Mouse (Mus musculus): ENCODE measurements around the gene Tgm5. TPM values are rescaled to one million over a fixed set of nuclear protein-coding genes. Genes with fewer than 3 reads are reported as not detected.

The Tgm5 gene
- total and polyA plus RNA-seq, 3 experiments = 0.11 TPM; not detected in 2

- TF ChIP-seq POLR2AphosphoS5 (IDR thresholded peaks at IDR 0.05; ENCODE audit: insufficient replicate concordance, low read depth, low read length) = no peak
- TF ChIP-seq GATA1 (IDR thresholded peaks at IDR 0.05; ENCODE audit: borderline replicate concordance, low read length) = no peak
- TF ChIP-seq CTCF (IDR thresholded peaks at IDR 0.05; ENCODE audit: low read depth, low read length) = no peak
- no peak for TF ChIP-seq GATA2 (IDR thresholded peaks at IDR 0.05; ENCODE audit: borderline replicate concordance, low read depth, low read length)
- no peak for TF ChIP-seq TAL1 (conservative IDR thresholded peaks at IDR 0.05; ENCODE audit: low read depth, low read length)
- Histone ChIP-seq H3K27me3 (ENCODE audit: insufficient read depth, low read length) (no peaks in the 10 kb centered on the region), H3K36me3 (replicated peaks) (peaks cover 54% of the 10 kb centered on the region), H3K9me3 (replicated peaks) (no peaks in the 10 kb centered on the region), H3K4me3 (ENCODE audit: low read depth, low read length) (no peak overlapping the region), H3K4me1 (ENCODE audit: insufficient read depth, low read depth, low read length) (peaks cover 17% of the 10 kb centered on the region)
- ATAC-seq (ENCODE audit: extremely low read depth, insufficient number of reproducible peaks, low FRiP score, poor library complexity, severe bottlenecking) (no peak), DNase-seq (ENCODE audit: low spot score) (no peak)
These were observed 73.0 kb downstream of the Tgm5 start for GRCm38 (mm10) chr2:121012676-121013075.

- DNase-seq (ENCODE audit: low spot score) (peak; percentile 5), ATAC-seq (ENCODE audit: extremely low read depth, insufficient number of reproducible peaks, low FRiP score, poor library complexity, severe bottlenecking) (no peak)
- Histone ChIP-seq H3K4me1 (ENCODE audit: insufficient read depth, low read depth, low read length) (peaks cover 17% of the 10 kb centered on the region), H3K9me3 (replicated peaks) (no peaks in the 10 kb centered on the region), H3K4me3 (ENCODE audit: low read depth, low read length) (peak overlapping the region; percentile 87), H3K36me3 (replicated peaks) (peaks cover 50% of the 10 kb centered on the region), H3K27me3 (ENCODE audit: insufficient read depth, low read length) (no peaks in the 10 kb centered on the region)
- TF ChIP-seq GATA1 (IDR thresholded peaks at IDR 0.05; ENCODE audit: borderline replicate concordance, low read length) (no peak), CTCF (IDR thresholded peaks at IDR 0.05; ENCODE audit: low read depth, low read length) (no peak), GATA2 (IDR thresholded peaks at IDR 0.05; ENCODE audit: borderline replicate concordance, low read depth, low read length) (no peak), POLR2AphosphoS5 (IDR thresholded peaks at IDR 0.05; ENCODE audit: insufficient replicate concordance, low read depth, low read length) (no peak)
These were observed 76.5 kb downstream of the Tgm5 start for GRCm38 (mm10) chr2:121009071-121009677.

GRCm38 (mm10) chr2:121008664-121009007 is 77.0 kb downstream of the Tgm5 start:
- peak; percentile 11 for DNase-seq (ENCODE audit: low spot score)
- Histone ChIP-seq H3K36me3 (replicated peaks) (peaks cover 49% of the 10 kb centered on the region), H3K9me3 (replicated peaks) (no peaks in the 10 kb centered on the region), H3K4me3 (ENCODE audit: low read depth, low read length) (peak overlapping the region; percentile 87), H3K27me3 (ENCODE audit: insufficient read depth, low read length) (no peaks in the 10 kb centered on the region), H3K4me1 (ENCODE audit: insufficient read depth, low read depth, low read length) (peaks cover 15% of the 10 kb centered on the region)
- ATAC-seq (ENCODE audit: extremely low read depth, insufficient number of reproducible peaks, low FRiP score, poor library complexity, severe bottlenecking) = no peak
- no peak for TF ChIP-seq GATA2 (IDR thresholded peaks at IDR 0.05; ENCODE audit: borderline replicate concordance, low read depth, low read length)
- TF ChIP-seq GATA1 (IDR thresholded peaks at IDR 0.05; ENCODE audit: borderline replicate concordance, low read length) = no peak
- no peak for TF ChIP-seq POLR2AphosphoS5 (IDR thresholded peaks at IDR 0.05; ENCODE audit: insufficient replicate concordance, low read depth, low read length)
- no peak for TF ChIP-seq CTCF (IDR thresholded peaks at IDR 0.05; ENCODE audit: low read depth, low read length)
- no peak for TF ChIP-seq TAL1 (conservative IDR thresholded peaks at IDR 0.05; ENCODE audit: low read depth, low read length)

- peak within 1 kb of the TSS; percentile 87 for H3K4me3 ChIP-seq (ENCODE audit: low read depth, low read length)
- no peaks in the 10 kb centered on the region for H3K9me3 ChIP-seq (replicated peaks)
These were observed 77.5 kb downstream of the Tgm5 start, which contains the start of gene Ccndbp1 for GRCm38 (mm10) chr2:121007925-121008663. Gene Ccndbp1, plus strand, starts transcription at chr2:121008403.

GRCm38 (mm10) chr2:121006986-121007385 is 78.7 kb downstream of the Tgm5 start:
- DNase-seq (ENCODE audit: low spot score) = no peak
- Histone ChIP-seq H3K9me3 (replicated peaks) (no peaks in the 10 kb centered on the region), H3K4me3 (ENCODE audit: low read depth, low read length) (no peak overlapping the region), H3K4me1 (ENCODE audit: insufficient read depth, low read depth, low read length) (peaks cover 15% of the 10 kb centered on the region), H3K36me3 (replicated peaks) (peaks cover 44% of the 10 kb centered on the region), H3K27me3 (ENCODE audit: insufficient read depth, low read length) (no peaks in the 10 kb centered on the region)
- no peak for TF ChIP-seq GATA1 (IDR thresholded peaks at IDR 0.05; ENCODE audit: borderline replicate concordance, low read length)
- no peak for ATAC-seq (ENCODE audit: extremely low read depth, insufficient number of reproducible peaks, low FRiP score, poor library complexity, severe bottlenecking)

More at GRCm38 (mm10) chr2:121007925-121008663, 77.5 kb downstream of the Tgm5 start, which contains the start of gene Ccndbp1:
- DNase-seq (ENCODE audit: low spot score) (peak; percentile 79), ATAC-seq (ENCODE audit: extremely low read depth, insufficient number of reproducible peaks, low FRiP score, poor library complexity, severe bottlenecking) (peak; percentile 93)
- Histone ChIP-seq H3K36me3 (replicated peaks) (peaks cover 52% of the 10 kb centered on the region), H3K4me1 (ENCODE audit: insufficient read depth, low read depth, low read length) (peaks cover 15% of the 10 kb centered on the region), H3K27me3 (ENCODE audit: insufficient read depth, low read length) (no peaks in the 10 kb centered on the region)
- TF ChIP-seq GATA1 (IDR thresholded peaks at IDR 0.05; ENCODE audit: borderline replicate concordance, low read length) (no peak), TAL1 (conservative IDR thresholded peaks at IDR 0.05; ENCODE audit: low read depth, low read length) (no peak), POLR2AphosphoS5 (IDR thresholded peaks at IDR 0.05; ENCODE audit: insufficient replicate concordance, low read depth, low read length) (no peak), CTCF (IDR thresholded peaks at IDR 0.05; ENCODE audit: low read depth, low read length) (no peak), GATA2 (IDR thresholded peaks at IDR 0.05; ENCODE audit: borderline replicate concordance, low read depth, low read length) (no peak)

- Histone ChIP-seq H3K9me3 (replicated peaks) (no peaks in the 10 kb centered on the region), H3K4me3 (ENCODE audit: low read depth, low read length) (no peak overlapping the region), H3K4me1 (ENCODE audit: insufficient read depth, low read depth, low read length) (peaks cover 9% of the 10 kb centered on the region), H3K27me3 (ENCODE audit: insufficient read depth, low read length) (no peaks in the 10 kb centered on the region), H3K36me3 (replicated peaks) (peaks cover 39% of the 10 kb centered on the region)
- no peak for ATAC-seq (ENCODE audit: extremely low read depth, insufficient number of reproducible peaks, low FRiP score, poor library complexity, severe bottlenecking)
- TF ChIP-seq TAL1 (conservative IDR thresholded peaks at IDR 0.05; ENCODE audit: low read depth, low read length) (no peak), GATA1 (IDR thresholded peaks at IDR 0.05; ENCODE audit: borderline replicate concordance, low read length) (no peak), CTCF (IDR thresholded peaks at IDR 0.05; ENCODE audit: low read depth, low read length) (no peak), POLR2AphosphoS5 (IDR thresholded peaks at IDR 0.05; ENCODE audit: insufficient replicate concordance, low read depth, low read length) (no peak), GATA2 (IDR thresholded peaks at IDR 0.05; ENCODE audit: borderline replicate concordance, low read depth, low read length) (no peak)
- no peak for DNase-seq (ENCODE audit: low spot score)
These were observed 81.4 kb downstream of the Tgm5 start for GRCm38 (mm10) chr2:121004018-121004811.

Measured in G1E (cell line).